Mouse (Mus musculus) lung, postnatal 0 days (tissue): ENCODE measurements at regions not wholly inside any gene's neighbourhood (a gene's known extent, or its start where the extent isn't known, plus 50 kb on each side); places are given as distances from the start of the nearest gene placed in this dataset.

Source experiments
- CTCF ChIP-seq: IDR thresholded peaks from 2 replicates; pipeline ENCODE4 v1.5.1; 2016; ENCODE audit warnings: antibody characterized with exemption, mild to moderate bottlenecking
- EP300 ChIP-seq: IDR thresholded peaks from 2 replicates; pipeline ENCODE4 v1.6.1; 2016; ENCODE audit warnings: antibody characterized with exemption, mild to moderate bottlenecking, control low read depth

DNA sequence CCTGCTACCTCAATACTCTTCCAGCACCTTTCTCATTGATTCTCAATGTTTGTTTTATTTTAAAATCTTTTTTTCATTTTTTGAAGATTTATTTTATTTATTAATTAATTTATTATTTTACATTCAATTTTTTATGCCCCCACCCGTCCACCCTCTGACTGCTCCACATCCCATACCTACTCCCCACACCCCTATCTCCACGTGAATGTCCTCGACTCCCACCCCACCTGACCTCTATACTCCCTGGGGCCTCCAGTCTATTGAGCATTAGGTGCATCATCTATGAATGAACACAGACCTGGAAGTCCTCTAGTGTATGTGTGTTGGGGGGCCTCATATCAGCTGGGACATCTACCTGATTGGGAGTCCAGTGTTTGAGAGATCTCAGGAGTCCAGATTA lies 251.0 kb upstream of the 2610001J05Rik start:
- TF ChIP-seq CTCF (no peak), EP300 (no peak)
